Mouse (Mus musculus) heart, embryonic 11.5 days (tissue): ENCODE data around the gene Serpinb12. TPM values are rescaled to one million over a fixed set of nuclear protein-coding genes. Genes with fewer than 3 reads are reported as not detected.

Experiments used
- ATAC-seq: fragments of 200-750 bp; cut with Nextera tagmentation; replicated peaks from 2 replicates; pipeline ENCODE4 v1.8.0; 2017; ENCODE audit warnings: moderate library complexity; ENCODE audit not compliant: insufficient number of reproducible peaks, low FRiP score, low TSS enrichment
- H3K27ac ChIP-seq: fragments of 300-500 bp; sonication (generic); 2 replicates; pipeline ENCODE4 v1.5.1; 2014; ENCODE audit warnings: mild to moderate bottlenecking, low read depth, low read length
- H3K27me3 ChIP-seq: fragments of 300-500 bp; sonication (generic); 2 replicates; pipeline ENCODE4 v1.6.1; 2014; ENCODE audit warnings: mild to moderate bottlenecking, low read length, mixed read lengths; ENCODE audit not compliant: control insufficient read depth, insufficient read depth
- H3K36me3 ChIP-seq: fragments of 300-500 bp; sonication (generic); 2 replicates; pipeline ENCODE4 v1.6.1; 2014; ENCODE audit warnings: mild to moderate bottlenecking, low read length, moderate library complexity, mixed read lengths; ENCODE audit not compliant: control insufficient read depth, insufficient read depth
- H3K4me1 ChIP-seq: fragments of 300-500 bp; sonication (generic); 2 replicates; pipeline ENCODE4 v1.6.1; 2014; ENCODE audit warnings: low read length; ENCODE audit not compliant: control insufficient read depth, insufficient read depth
- H3K4me2 ChIP-seq: fragments of 300-500 bp; sonication (generic); 2 replicates; pipeline ENCODE4 v1.6.1; 2014; ENCODE audit warnings: mild to moderate bottlenecking, moderate library complexity
- H3K4me3 ChIP-seq: fragments of 300-500 bp; sonication (generic); 2 replicates; pipeline ENCODE4 v1.5.1; 2014; ENCODE audit warnings: low read depth, low read length
- H3K9ac ChIP-seq: fragments of 300-500 bp; sonication (generic); 2 replicates; pipeline ENCODE4 v1.6.1; 2014; ENCODE audit warnings: mild to moderate bottlenecking, low read depth, low read length, moderate library complexity
- H3K9me3 ChIP-seq: fragments of 300-500 bp; sonication (generic); replicated peaks from 2 replicates; pipeline ENCODE4 v1.6.1; 2016; ENCODE audit warnings: low read length; ENCODE audit not compliant: control insufficient read depth
- WGBS: fragments of 180-500 bp; shearing (Covaris S2); extraction: QIAGEN DNeasy Blood & Tissue Kit; methylation state at CpG from one replicate; pipeline ENCODE4 v1.1.7; 2014; ENCODE audit not compliant: insufficient replicate concordance; 5-methylcytosine and 5-hydroxymethylcytosine counted together
- polyA plus RNA-seq: library from polyadenylated mRNA; unstranded; fragments of >200 nt; fragmentation: Nextera tagmentation; extraction: Ambion mirVana; gene quantifications from 2 replicates; pipeline ENCODE4 v1.2.1, GENCODE M21; 2014

The Serpinb12 gene
- polyA plus RNA-seq, 1 experiment from 2014 or later, result 0.24 TPM

- ATAC-seq, result no peak
- Histone ChIP-seq H3K36me3 (no peaks in the 10 kb centered on the region), H3K4me1 (no peaks in the 10 kb centered on the region), H3K4me2 (no peak overlapping the region), H3K9me3 (no peaks in the 10 kb centered on the region), H3K27ac (no peak overlapping the region), H3K9ac (no peak overlapping the region), H3K27me3 (no peaks in the 10 kb centered on the region), H3K4me3 (no peak overlapping the region)
- 83% methylated on average over 1 of the region's 1 CpGs for WGBS
Measured at GRCm38 (mm10) chr1:106983092-106983491, 48.8 kb downstream of the Serpinb12 start.

DNA sequence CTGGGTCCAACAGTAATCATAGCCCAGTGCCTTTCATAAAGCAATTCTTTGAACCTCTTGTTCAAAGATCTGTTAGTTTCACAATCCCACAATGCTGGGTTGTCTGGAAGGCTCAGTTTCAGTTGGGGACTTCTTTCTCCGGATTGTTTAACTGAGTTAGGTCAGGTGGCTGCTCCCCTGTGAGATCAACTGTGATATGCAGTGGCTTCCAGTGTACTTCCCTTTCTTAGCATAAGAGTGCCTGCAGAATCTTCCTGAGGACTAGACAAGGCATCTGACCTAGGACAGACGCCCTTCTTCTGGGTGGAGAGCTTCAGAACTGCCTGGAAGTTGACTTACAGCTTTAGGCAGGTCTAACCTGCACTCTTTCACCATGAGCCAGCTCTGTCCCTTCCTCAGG, 49.6 kb downstream of the Serpinb12 start:
- no peak overlapping the region for H3K4me3 ChIP-seq
- H3K4me2 ChIP-seq, result no peak overlapping the region
- no peaks in the 10 kb centered on the region for H3K36me3 ChIP-seq
- H3K4me1 ChIP-seq, result no peaks in the 10 kb centered on the region
- no peak overlapping the region for H3K9ac ChIP-seq
- ATAC-seq, result no peak
- H3K9me3 ChIP-seq, result no peaks in the 10 kb centered on the region
- H3K27ac ChIP-seq, result no peak overlapping the region
- WGBS, result 74% methylated on average over 2 of the region's 2 CpGs
- no peaks in the 10 kb centered on the region for H3K27me3 ChIP-seq

GRCm38 (mm10) chr1:107000424-107000823, 66.2 kb downstream of the Serpinb12 start:
- WGBS, result 47% methylated on average over 13 of the region's 13 CpGs

DNA sequence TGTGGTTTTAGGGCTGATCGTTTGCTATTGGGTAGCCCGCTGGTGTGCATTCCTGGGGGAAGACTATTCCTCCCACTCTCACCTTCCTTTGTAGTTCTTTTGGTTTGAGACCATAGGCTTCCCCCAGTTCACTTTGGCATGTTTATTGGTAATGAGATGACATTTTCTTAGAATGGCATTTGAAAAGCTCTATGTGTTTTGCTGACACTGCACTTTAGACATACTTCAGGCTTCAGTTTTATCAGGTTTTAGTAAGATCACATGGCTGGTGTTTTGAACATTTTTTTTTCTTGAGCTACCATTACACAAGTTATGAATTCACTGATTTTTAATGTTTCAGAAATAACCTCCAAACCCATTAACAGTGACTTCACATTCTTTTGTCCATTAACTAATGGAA, 67.5 kb downstream of the Serpinb12 start:
- H3K27me3 ChIP-seq, result no peaks in the 10 kb centered on the region
- H3K4me3 ChIP-seq, result no peak overlapping the region
- 84% methylated on average over 2 of the region's 2 CpGs for whole genome bisulfite sequencing
- ATAC-seq, result no peak
- H3K4me2 ChIP-seq, result no peak overlapping the region
- no peaks in the 10 kb centered on the region for H3K36me3 ChIP-seq
- H3K4me1 ChIP-seq, result no peaks in the 10 kb centered on the region
- no peaks in the 10 kb centered on the region for H3K9me3 ChIP-seq
- no peak overlapping the region for H3K27ac ChIP-seq
- H3K9ac ChIP-seq, result no peak overlapping the region

More at GRCm38 (mm10) chr1:107000424-107000823, 66.2 kb downstream of the Serpinb12 start:
- no peaks in the 10 kb centered on the region for H3K27me3 ChIP-seq
- no peak overlapping the region for H3K4me2 ChIP-seq
- ATAC-seq, result peak; percentile 86; the same call in 1 of the 2 replicates
- no peaks in the 10 kb centered on the region for H3K4me1 ChIP-seq
- no peak overlapping the region for H3K4me3 ChIP-seq
- no peak overlapping the region for H3K9ac ChIP-seq
- H3K36me3 ChIP-seq, result no peaks in the 10 kb centered on the region
- H3K9me3 ChIP-seq, result no peaks in the 10 kb centered on the region
- no peak overlapping the region for H3K27ac ChIP-seq

DNA sequence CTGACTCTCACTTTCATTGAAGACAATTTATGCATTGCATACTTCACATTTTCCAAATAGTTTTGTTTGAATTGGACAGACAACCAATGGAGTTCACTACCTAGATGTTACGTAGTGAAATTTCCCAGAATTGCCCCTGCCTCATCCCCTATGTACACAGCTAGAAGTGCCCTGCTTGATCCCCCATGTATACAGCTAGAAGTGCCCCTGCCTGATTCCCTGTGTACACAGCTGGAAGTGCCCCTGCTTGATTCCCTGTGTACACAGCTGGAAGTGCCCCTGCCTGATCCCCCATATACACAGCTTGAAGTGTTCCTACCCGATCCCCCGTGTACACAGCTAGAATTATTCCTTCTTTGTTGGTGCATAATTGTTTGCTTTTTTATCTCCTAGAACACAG, 72.1 kb downstream of the Serpinb12 start:
- Histone ChIP-seq H3K27ac (no peak overlapping the region), H3K9ac (no peak overlapping the region), H3K4me3 (no peak overlapping the region), H3K9me3 (no peaks in the 10 kb centered on the region), H3K36me3 (no peaks in the 10 kb centered on the region), H3K4me1 (no peaks in the 10 kb centered on the region), H3K4me2 (no peak overlapping the region), H3K27me3 (no peaks in the 10 kb centered on the region)
- 83% methylated on average over 3 of the region's 3 CpGs for WGBS
- ATAC-seq, result no peak

Other genes starting within 250 kb of the Serpinb12 start
- gene Bcl2, start 220.2 kb upstream of the Serpinb12 start, polyA plus RNA-seq, result 7.3 and 7.9 TPM in 2 replicates
- 7.1 and 8.2 TPM in 2 replicates for gene Kdsr, start 174.7 kb upstream of the Serpinb12 start, polyA plus RNA-seq
- gene Vps4b, start 137.7 kb upstream of the Serpinb12 start, polyA plus RNA-seq, result 47.6 and 59.2 TPM in 2 replicates
- gene Serpinb5, start 73.3 kb upstream of the Serpinb12 start, polyA plus RNA-seq, result 0.24 TPM in 1 of 2 replicates, not detected in the other
- gene Serpinb13, start 46.5 kb downstream of the Serpinb12 start, polyA plus RNA-seq, result not detected in 2 replicates
- gene Serpinb3a, start 117.9 kb downstream of the Serpinb12 start, polyA plus RNA-seq, result not detected in 2 replicates
- not detected in 2 replicates for gene Serpinb3d, start 149.1 kb downstream of the Serpinb12 start, polyA plus RNA-seq